Mouse (Mus musculus): ENCODE data around the gene Mrpl1.
A peak's percentile ranks its signal among the peaks of the same experiment; 100 is the strongest.

Mrpl1 gene

DNA sequence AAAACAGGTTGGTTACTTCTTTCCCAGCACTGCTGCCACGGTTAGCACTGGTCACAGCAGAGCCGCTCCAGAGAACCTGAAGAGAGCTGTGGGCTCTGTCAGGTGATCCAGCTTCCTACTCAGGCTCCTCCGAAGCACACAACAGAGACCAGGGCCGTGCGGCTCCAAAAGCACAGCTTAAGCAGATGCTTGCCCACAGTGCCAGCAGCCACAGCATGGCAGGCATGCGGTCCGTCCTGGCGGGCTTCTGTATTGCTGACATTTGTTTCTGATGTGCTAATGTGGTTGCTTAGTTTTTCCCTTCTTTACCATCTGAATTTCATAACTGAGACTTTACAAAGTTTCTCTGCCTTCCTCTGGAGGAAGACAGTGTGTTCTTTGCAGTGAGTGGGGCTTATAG is 17.2 kb downstream of the Mrpl1 start:
- Histone ChIP-seq H3K27me3 (ENCODE audit: control insufficient read depth, insufficient read depth, low read length, poor library complexity, severe bottlenecking) (no peaks in the 10 kb centered on the region), H3K36me3 (ENCODE audit: control insufficient read depth, insufficient read depth, low read length, poor library complexity, severe bottlenecking) (peaks cover 10% of the 10 kb centered on the region)
- DNase-seq (ENCODE audit: low read depth, low spot score), result no peak

DNA sequence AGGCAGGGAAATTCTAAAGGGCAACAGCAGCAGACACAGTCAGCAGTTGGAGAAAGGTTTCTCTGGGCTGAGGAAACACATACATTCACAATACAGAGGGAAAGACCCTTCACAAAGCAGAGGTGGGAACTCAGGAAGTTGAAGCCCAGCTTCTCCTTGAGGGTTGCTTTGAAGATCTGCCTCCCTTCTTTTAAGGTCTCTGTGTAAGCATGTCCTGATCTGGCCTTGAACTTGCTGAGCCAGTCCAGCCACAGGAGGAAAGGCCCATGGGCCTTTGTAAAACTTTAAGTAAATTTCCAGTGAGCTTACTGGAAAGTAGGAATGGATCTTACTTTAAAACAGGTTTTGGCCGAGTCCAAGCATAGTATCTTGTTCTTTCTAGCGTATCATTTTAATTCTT is 19.7 kb downstream of the Mrpl1 start:
- DNase-seq (ENCODE audit: low read depth, low spot score), result no peak
- Histone ChIP-seq H3K27me3 (ENCODE audit: control insufficient read depth, insufficient read depth, low read length, poor library complexity, severe bottlenecking) (no peaks in the 10 kb centered on the region), H3K36me3 (ENCODE audit: control insufficient read depth, insufficient read depth, low read length, poor library complexity, severe bottlenecking) (peaks cover 14% of the 10 kb centered on the region)

DNA sequence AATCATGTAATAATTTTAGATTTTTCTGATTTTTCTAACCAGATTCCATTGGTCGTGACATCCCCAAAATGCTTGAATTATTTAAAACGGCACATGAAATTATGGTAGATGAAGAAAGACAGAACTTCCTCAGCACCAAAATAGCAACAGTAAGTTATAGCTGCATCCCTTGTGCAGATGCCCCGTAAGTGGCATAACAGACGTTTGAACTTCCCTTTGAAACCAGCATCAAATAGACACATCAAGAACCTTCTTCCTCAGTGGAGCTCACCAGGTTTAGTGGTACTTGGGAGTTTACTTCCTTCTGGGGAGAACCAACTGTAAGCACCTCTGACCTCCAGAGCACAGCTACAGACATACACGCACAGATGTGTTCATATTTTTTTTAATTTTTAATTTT is 29.5 kb downstream of the Mrpl1 start:
- no peaks in the 10 kb centered on the region for H3K27me3 ChIP-seq (ENCODE audit: control insufficient read depth, insufficient read depth, low read length, poor library complexity, severe bottlenecking)
- no peak for DNase-seq (ENCODE audit: low read depth, low spot score)
- H3K36me3 ChIP-seq (ENCODE audit: control insufficient read depth, insufficient read depth, low read length, poor library complexity, severe bottlenecking), result peaks cover 8% of the 10 kb centered on the region; the same call in 1 of the 2 replicates

DNA sequence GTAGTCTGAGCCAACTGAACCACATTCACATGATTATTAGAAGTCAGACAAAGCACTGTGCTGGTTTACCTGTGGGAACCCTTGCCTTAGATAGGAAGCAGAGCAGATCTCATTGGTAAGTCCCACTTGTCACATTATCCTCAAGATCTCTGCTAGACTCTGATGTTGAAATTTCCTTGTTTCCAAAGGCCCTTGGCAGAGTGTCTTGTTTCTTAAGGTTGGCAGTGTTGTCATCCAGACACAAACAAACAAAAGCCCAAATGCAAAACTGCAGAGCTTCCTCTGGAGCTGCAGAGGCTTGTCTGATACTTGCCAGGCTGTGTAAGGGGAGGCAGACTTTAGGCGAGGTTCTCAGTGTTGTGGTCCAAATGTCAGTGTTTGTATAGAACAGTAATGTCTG is 31.6 kb downstream of the Mrpl1 start:
- H3K27me3 ChIP-seq (ENCODE audit: control insufficient read depth, insufficient read depth, low read length, poor library complexity, severe bottlenecking), result no peaks in the 10 kb centered on the region
- H3K36me3 ChIP-seq (ENCODE audit: control insufficient read depth, insufficient read depth, low read length, poor library complexity, severe bottlenecking), result peaks cover 8% of the 10 kb centered on the region; the same call in 1 of the 2 replicates
- no peak for DNase-seq (ENCODE audit: low read depth, low spot score)

DNA sequence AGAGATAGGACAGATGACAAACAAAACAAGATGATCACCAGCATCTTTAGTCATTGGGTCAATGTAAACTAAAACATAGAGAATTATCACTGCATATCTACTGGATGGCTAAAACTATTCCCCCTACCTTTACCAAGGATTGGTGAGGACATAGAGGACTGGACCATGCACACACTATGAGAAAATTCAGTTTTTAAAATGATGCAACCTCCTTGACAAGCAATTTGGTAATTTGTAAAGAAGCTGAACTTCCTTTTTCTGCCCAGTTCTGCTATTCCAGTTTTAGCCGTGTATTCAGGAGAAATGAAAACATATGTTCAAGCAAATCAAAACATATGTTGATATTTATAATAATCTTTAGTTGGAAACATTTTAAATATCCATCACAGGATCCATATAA is 35.2 kb downstream of the Mrpl1 start:
- Histone ChIP-seq H3K27me3 (ENCODE audit: control insufficient read depth, insufficient read depth, low read length, poor library complexity, severe bottlenecking) (no peaks in the 10 kb centered on the region), H3K36me3 (ENCODE audit: control insufficient read depth, insufficient read depth, low read length, poor library complexity, severe bottlenecking) (peaks cover 4% of the 10 kb centered on the region; the same call in 1 of the 2 replicates)
- DNase-seq (ENCODE audit: low read depth, low spot score), result no peak

DNA sequence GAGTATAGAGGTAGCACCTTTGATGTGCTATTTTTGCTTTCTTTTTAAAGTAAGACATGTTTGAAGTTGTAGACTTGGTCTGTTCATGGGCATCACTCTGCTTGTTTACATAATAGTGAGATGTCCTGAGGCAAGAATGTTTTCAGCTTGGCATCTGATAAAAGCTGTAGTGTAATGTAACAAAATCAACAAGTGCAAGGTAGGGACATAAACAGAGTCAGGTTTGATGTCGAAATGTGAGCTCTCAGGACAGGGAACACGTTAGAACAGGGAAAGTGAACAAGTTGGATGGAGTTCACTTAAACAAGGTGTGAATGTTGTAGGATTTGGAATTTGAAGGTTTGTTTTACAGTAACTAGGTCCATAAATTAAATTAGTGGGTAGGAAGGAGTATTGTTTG is 44.7 kb downstream of the Mrpl1 start:
- Histone ChIP-seq H3K36me3 (ENCODE audit: control insufficient read depth, insufficient read depth, low read length, poor library complexity, severe bottlenecking) (no peaks in the 10 kb centered on the region), H3K27me3 (ENCODE audit: control insufficient read depth, insufficient read depth, low read length, poor library complexity, severe bottlenecking) (no peaks in the 10 kb centered on the region)
- DNase-seq (ENCODE audit: low read depth, low spot score), result no peak

DNA sequence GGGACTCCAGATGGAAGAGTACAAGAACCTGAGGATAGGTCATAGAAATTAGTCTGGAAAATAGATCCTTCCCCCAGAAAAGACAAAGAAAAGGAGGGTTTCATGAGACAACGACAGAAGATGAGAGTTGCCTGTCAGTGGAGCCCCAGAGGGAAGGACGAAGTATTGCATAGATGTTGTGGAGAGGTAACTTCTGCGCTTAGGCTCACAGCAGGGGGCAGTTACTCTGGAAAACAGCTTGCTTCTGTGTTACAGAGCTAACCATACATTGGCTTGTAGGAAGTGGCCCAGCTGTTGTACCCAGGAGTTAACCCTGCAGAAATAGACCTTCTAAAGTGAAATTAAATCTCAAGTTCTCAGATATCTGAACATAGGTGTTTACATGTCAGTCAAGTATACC is 45.9 kb downstream of the Mrpl1 start:
- Histone ChIP-seq H3K27me3 (ENCODE audit: control insufficient read depth, insufficient read depth, low read length, poor library complexity, severe bottlenecking) (no peaks in the 10 kb centered on the region), H3K36me3 (ENCODE audit: control insufficient read depth, insufficient read depth, low read length, poor library complexity, severe bottlenecking) (no peaks in the 10 kb centered on the region)
- DNase-seq (ENCODE audit: low read depth, low spot score), result no peak

DNA sequence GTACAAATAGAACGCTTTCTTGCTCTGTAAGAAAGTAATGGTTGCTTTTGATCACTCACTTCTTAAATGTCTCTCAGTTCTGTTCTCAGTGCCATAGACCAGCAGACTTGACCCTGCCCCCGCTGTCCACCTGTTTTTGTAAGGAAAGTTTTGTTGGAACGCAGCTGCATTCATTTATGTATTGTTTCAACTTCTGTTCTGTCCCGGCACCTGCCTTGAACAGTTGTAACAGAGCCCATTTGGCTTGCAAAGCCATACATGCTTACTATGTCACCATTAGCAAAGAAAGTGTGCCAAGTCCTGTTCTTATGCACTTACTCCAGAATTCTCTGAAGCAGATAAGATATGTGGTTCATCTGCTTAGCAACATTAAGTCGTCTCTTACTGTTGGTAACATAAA is 48.9 kb downstream of the Mrpl1 start:
- Histone ChIP-seq H3K36me3 (ENCODE audit: control insufficient read depth, insufficient read depth, low read length, poor library complexity, severe bottlenecking) (no peaks in the 10 kb centered on the region), H3K27me3 (ENCODE audit: control insufficient read depth, insufficient read depth, low read length, poor library complexity, severe bottlenecking) (no peaks in the 10 kb centered on the region)
- DNase-seq (ENCODE audit: low read depth, low spot score), result no peak

DNA sequence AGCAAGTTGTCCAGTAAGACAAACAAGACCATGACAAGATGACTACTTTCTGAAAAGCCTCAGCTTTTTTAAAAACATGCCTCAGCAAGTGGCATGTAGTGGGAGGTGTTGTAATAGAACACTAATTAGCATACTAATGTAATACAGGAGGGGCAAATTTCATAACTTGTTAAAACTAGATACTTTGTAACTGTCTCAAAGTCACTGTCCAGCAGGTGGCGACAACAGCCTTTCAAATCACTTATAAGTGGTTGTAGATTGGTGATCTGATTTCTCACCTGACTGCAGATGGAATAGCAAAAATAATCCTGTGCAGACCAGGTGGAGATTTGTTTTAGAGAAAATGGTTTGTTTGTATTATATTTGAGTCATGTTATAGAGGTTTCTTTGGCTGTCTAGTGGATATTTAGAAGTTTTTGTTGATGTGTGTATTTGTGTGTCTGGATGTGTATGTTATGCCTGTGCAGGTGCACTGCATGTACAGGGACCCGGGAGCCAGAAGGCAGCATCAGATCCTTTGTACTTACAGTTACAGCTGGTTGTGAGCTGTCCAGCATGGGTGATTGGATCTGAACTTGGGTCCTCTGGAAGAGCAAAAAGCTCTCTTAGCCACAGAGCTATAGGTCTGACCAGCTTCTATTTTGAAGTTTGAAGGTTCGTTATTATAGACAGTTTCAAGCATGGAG is 57.9 kb downstream of the Mrpl1 start:
- Histone ChIP-seq H3K36me3 (ENCODE audit: control insufficient read depth, insufficient read depth, low read length, poor library complexity, severe bottlenecking) (no peaks in the 10 kb centered on the region), H3K27me3 (ENCODE audit: control insufficient read depth, insufficient read depth, low read length, poor library complexity, severe bottlenecking) (no peaks in the 10 kb centered on the region)
- DNase-seq (ENCODE audit: low read depth, low spot score), result peak; percentile 67

DNA sequence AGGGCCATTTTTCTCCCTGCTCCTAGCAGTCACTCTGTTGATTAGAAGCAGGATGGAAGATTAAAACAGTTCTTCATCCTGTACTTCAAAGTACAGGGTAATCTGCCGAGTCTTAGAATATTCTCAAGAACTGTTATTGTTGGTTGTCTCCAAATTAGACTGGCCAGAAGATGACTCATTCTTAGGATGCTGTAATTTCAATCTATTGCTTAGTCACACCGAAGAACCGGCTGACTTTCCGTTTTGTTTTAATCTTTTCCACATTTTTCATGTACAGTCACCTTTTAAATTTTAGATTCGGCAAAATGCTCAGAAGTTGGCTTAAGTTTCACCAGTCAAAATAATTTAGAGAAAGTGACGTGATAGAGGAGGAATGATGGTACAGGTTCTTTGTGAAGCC is 61.8 kb downstream of the Mrpl1 start:
- DNase-seq (ENCODE audit: low read depth, low spot score), result no peak
- H3K27me3 ChIP-seq (ENCODE audit: control insufficient read depth, insufficient read depth, low read length, poor library complexity, severe bottlenecking), result no peaks in the 10 kb centered on the region
- no peaks in the 10 kb centered on the region for H3K36me3 ChIP-seq (ENCODE audit: control insufficient read depth, insufficient read depth, low read length, poor library complexity, severe bottlenecking)

DNA sequence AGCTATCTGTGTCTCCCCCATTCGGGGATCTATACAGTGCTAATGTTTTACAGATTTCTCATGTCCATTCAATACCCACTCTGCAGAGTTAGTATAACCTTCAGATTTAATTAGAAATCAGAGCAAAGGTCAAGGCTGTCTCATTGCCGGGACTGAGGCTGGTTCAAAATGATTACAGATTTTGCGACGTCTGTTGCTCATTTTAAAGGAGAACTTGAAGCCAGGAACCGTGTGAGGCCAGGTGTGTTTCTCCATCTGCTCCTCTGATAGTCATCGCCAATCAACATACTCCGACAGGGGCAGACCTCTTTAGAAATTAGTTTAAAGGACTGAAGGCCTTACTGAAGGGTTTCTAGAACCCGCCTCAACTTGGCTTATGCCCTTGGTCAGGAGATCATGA is 96.5 kb downstream of the Mrpl1 start:
- H3K27me3 ChIP-seq (ENCODE audit: control insufficient read depth, insufficient read depth, low read length, poor library complexity, severe bottlenecking), result no peaks in the 10 kb centered on the region
- DNase-seq (ENCODE audit: low read depth, low spot score), result no peak
- H3K36me3 ChIP-seq (ENCODE audit: control insufficient read depth, insufficient read depth, low read length, poor library complexity, severe bottlenecking), result no peaks in the 10 kb centered on the region

DNA sequence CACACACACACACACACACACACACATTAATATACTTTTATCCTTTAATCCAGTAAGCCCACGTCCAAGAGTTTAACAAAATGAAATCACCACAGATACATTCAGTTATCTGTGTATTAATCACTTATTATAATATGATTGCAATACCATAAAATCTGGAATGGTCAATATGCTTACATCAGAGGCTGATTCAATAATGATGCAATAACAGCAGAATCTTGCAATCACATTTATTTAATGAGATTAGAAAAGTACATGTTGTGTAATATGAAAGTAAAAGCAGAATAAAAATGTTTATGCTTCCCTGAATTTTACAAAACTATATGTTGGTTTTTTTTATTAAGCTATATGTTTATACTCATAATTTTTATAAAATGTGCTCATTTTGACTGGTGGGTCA is 97.0 kb downstream of the Mrpl1 start:
- no peak for DNase-seq (ENCODE audit: low read depth, low spot score)
- Histone ChIP-seq H3K27me3 (ENCODE audit: control insufficient read depth, insufficient read depth, low read length, poor library complexity, severe bottlenecking) (no peaks in the 10 kb centered on the region), H3K36me3 (ENCODE audit: control insufficient read depth, insufficient read depth, low read length, poor library complexity, severe bottlenecking) (no peaks in the 10 kb centered on the region)

DNA sequence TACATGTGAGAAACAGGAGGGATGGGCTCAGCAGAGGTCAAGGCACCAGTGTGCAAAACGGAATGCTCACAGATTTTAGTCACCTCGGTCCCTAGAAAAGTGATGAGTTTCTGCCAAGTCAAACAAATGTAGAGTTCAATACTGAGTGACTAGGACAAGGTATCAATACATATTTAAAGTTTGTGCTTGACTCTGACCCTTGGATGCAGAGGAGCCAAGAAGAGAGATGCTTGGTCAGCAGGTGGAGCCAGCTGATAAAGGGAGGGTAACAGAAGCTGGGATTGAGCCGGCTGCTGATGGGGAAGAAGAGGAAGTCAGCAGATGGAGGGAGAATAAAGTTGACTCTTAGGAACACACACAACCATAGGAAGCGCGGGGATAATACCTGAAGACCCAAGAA is 97.5 kb downstream of the Mrpl1 start:
- Histone ChIP-seq H3K27me3 (ENCODE audit: control insufficient read depth, insufficient read depth, low read length, poor library complexity, severe bottlenecking) (no peaks in the 10 kb centered on the region), H3K36me3 (ENCODE audit: control insufficient read depth, insufficient read depth, low read length, poor library complexity, severe bottlenecking) (no peaks in the 10 kb centered on the region)
- no peak for DNase-seq (ENCODE audit: low read depth, low spot score)

DNA sequence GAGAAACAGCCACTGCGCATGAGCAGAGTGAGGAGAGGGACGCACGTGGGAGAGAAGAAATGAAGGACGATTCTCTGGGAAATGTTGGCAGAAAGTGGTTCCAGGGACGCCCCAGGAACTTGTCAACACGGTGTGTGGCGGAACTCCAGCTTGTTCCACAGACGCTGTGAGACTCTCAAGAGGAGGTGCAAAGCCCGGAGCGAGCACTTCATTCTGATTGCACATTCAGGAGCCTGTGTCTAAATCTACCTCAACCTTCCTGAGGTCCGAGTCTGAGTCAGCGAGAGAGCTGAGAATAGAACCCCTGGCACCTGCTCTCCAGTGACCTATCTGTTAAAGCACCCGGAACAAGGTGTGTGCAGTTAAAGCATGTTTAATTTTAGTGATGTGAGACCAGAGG is 98.8 kb downstream of the Mrpl1 start:
- no peaks in the 10 kb centered on the region for H3K27me3 ChIP-seq (ENCODE audit: control insufficient read depth, insufficient read depth, low read length, poor library complexity, severe bottlenecking)
- no peak for DNase-seq (ENCODE audit: low read depth, low spot score)
- no peaks in the 10 kb centered on the region for H3K36me3 ChIP-seq (ENCODE audit: control insufficient read depth, insufficient read depth, low read length, poor library complexity, severe bottlenecking)

DNA sequence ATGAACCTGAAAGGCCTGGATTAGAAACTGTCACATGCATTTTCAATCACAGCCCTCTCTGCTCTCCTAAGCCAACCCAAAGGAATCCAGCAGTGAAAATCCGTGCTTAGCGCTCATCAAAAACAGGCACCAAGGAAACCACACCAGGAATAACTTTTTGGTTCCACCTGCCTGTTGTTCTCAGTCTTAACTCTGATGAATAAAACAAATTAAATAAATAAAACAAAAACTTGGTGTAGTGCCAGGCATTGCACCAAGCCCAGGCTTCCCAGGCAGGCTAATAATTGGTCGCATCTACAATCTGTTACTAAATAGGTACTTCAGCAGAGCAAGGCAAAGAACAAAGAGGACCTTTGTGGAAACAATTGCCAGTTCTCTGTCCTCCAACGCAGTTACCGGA is 99.4 kb downstream of the Mrpl1 start:
- Histone ChIP-seq H3K36me3 (ENCODE audit: control insufficient read depth, insufficient read depth, low read length, poor library complexity, severe bottlenecking) (no peaks in the 10 kb centered on the region), H3K27me3 (ENCODE audit: control insufficient read depth, insufficient read depth, low read length, poor library complexity, severe bottlenecking) (no peaks in the 10 kb centered on the region)
- DNase-seq (ENCODE audit: low read depth, low spot score), result no peak

DNA sequence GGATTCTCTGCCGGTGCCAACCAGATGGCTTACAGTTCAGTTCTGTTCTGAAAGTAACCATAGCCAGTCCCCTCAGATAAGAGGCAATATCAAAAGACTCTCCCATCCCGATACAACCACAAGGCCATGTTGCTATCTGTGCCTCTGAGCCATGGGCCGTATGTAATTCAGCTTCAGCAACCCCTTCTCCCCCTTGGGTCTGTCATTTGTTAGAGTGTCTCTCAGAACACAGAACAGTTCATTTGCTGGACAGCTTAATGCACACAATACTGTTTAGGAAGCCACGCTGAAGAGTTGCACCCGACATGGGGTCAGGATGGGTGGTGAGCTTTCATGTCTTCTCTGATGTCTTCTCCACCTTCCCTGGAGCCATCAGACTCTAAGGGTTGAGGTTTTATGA is 100.3 kb downstream of the Mrpl1 start:
- H3K36me3 ChIP-seq (ENCODE audit: control insufficient read depth, insufficient read depth, low read length, poor library complexity, severe bottlenecking), result no peaks in the 10 kb centered on the region
- no peaks in the 10 kb centered on the region for H3K27me3 ChIP-seq (ENCODE audit: control insufficient read depth, insufficient read depth, low read length, poor library complexity, severe bottlenecking)
- no peak for DNase-seq (ENCODE audit: low read depth, low spot score)

All from splenic B cell, adult 2 months (primary cell).